Mouse (Mus musculus) retina, adult 2 months (tissue): ENCODE data around the gene Gmppa.

Experiments
- DNase-seq: peaks from one replicate; pipeline ENCODE4 v3.0.0-alpha.2; 2012; ENCODE audit warnings: low read depth, low spot score

The Gmppa gene

GRCm38 (mm10) chr1:75423780-75424390 lies 11.8 kb upstream of the Gmppa start:
- DNase-seq, result no peak

GRCm38 (mm10) chr1:75425796-75426471 lies 9.8 kb upstream of the Gmppa start:
- DNase-seq, result no peak

- DNase-seq, result no peak
Measured at GRCm38 (mm10) chr1:75438782-75439181, 3.1 kb downstream of the Gmppa start.

GRCm38 (mm10) chr1:75440661-75441060 lies 4.9 kb downstream of the Gmppa start:
- no peak for DNase-seq

- no peak for DNase-seq
Measured at GRCm38 (mm10) chr1:75441471-75441996, 5.8 kb downstream of the Gmppa start.

- no peak for DNase-seq
Measured at GRCm38 (mm10) chr1:75442171-75442570, 6.4 kb downstream of the Gmppa start.

- DNase-seq, result no peak
Measured at GRCm38 (mm10) chr1:75442811-75443210, 7.1 kb downstream of the Gmppa start.

GRCm38 (mm10) chr1:75443247-75444024 lies 7.7 kb downstream of the Gmppa start:
- no peak for DNase-seq

GRCm38 (mm10) chr1:75444208-75444607 lies 8.5 kb downstream of the Gmppa start:
- DNase-seq, result no peak

GRCm38 (mm10) chr1:75445141-75445701 lies 9.5 kb downstream of the Gmppa start:
- DNase-seq, result no peak

GRCm38 (mm10) chr1:75445751-75446611 lies 10.3 kb downstream of the Gmppa start:
- no peak for DNase-seq

GRCm38 (mm10) chr1:75446656-75447055 lies 10.9 kb downstream of the Gmppa start:
- DNase-seq, result no peak

- DNase-seq, result no peak
Measured at GRCm38 (mm10) chr1:75447265-75448051, 11.7 kb downstream of the Gmppa start.

GRCm38 (mm10) chr1:75448052-75448431 lies 12.3 kb downstream of the Gmppa start:
- DNase-seq, result no peak

- no peak for DNase-seq
Measured at GRCm38 (mm10) chr1:75448937-75449336, 13.2 kb downstream of the Gmppa start.

GRCm38 (mm10) chr1:75449377-75450135 lies 13.8 kb downstream of the Gmppa start:
- no peak for DNase-seq

- no peak for DNase-seq
Measured at GRCm38 (mm10) chr1:75450314-75451005, 14.7 kb downstream of the Gmppa start, which contains the start of gene Asic4. Gene Asic4, plus strand, starts transcription at chr1:75450436.

GRCm38 (mm10) chr1:75451900-75452299 lies 16.2 kb downstream of the Gmppa start:
- DNase-seq, result no peak

- DNase-seq, result no peak
Measured at GRCm38 (mm10) chr1:75455433-75455832, 19.7 kb downstream of the Gmppa start.
